Mouse (Mus musculus) ovary, postnatal 36 days (tissue): ENCODE measurements around the gene Olig2.

Experiments
- DNase-seq: peaks from one replicate; pipeline ENCODE4 v3.0.0; 2022; ENCODE audit warnings: low spot score, mixed read lengths

Gene Olig2

DNA sequence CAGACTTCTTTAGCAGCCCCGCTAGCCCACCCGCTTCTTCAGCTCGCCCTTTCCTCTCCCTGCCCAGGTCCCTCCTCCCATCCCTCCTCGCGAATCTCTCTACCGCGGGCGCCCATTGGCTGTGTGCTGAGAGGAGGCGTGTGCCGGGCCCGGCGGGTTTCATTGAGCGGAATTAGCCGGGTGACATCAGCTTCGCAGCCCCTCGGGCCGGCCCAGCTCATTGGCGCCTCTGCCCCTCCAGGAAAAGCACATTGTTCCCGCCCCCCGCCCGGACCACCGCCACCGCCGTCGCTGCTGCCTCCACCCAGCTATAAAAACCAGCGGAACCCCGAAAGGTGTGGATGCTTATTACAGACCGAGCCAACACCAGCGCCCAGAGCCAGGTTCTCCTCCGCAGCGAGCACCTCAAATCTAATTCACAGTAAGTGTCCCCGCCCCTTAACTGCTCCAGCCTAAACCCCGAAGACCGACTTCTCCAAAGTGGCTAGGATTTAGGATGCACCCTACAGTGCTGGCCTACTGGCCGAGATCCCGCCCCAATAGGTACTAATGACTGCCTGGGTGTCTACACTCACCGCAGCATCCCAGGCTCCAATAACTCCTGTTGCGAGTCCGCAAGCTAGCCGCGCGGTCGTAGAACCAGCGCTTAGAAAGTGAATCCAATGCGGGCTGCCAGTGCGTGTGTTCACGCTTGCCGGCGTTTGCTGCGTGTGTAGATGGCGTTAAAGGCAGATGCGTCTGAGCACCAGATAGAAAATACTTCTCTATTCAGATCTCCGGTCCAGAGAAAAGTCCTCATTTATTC lies at the start of gene Olig2:
TSS of gene Olig2 (plus strand) at position 225 of the 805 bp plus-strand sequence.
- no peak for DNase-seq

DNA sequence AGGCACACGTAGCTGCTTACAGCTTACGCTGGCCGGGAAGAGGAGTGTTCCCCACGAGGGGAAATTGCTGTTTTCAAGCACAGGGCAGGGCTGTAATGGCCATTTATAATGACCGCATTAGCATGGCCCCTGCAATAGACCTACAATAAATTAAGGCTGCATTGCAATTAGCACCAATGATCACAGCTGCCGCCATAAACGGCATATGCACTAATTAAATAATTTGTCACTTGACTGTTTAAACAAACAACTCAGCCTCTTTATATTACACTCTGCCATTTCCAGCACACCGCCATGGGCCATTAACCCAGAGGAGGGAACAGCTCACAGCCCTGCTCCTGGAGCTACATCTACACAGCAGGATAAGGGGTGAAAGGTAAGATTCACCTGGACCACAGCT lies 49.4 kb upstream of the Olig2 start:
- no peak for DNase-seq

DNA sequence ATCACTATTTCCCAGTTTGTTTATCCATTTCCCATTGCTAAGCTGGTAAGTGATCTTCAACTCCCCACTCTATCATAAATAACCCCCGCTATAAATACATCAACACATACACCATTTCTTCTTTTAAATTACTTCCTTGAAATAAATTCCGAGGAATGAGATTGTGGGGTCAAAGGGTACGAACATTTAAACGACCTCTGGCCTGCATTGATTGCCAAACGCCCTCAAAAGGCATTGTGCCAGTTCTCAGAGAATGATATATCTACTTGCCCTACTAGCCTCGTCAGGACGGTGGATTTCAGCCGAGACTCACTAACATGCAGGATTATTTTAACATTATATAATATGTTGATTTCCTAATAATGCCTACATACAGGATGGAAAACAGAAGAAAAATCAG lies 38.2 kb upstream of the Olig2 start:
- DNase-seq = no peak

DNA sequence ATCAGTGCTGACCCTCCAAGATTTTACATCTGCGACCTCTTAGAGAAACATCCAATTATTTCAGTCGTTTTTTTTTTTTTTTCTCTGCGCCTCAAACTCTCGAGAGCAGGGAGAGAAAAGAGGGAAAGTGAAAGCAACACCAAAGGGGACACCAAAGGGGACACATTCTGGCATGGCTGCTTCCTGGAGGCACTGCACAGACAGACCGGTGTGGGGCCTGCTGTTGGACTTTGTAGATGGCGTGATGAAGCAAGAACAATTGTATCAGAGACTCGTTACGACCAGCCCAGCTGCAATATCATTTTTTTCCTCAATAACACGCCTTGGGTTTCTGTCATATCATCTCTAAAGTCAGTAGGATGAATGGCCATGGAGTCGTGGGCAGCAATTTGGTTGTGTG lies 37.6 kb upstream of the Olig2 start:
- DNase-seq = no peak

DNA sequence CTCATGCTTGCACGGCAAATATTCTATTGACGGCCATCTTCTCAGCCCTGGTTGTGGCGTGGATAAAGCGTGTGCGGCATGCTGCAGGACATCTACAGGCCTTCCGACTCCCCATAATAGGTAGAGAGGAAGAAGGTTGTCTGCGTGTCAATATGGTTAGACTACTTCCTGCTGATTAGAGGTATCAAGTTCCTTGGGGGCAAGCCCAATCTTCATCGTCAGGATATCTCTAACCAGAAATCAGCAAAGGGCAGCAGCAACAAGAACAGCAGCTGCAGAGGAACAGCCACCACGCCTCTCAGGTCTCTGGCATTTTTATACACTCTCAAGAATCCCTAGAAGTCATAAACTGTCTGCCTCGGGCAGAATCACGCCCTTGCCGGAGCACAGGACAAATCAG lies 37.0 kb upstream of the Olig2 start:
- DNase-seq = no peak

DNA sequence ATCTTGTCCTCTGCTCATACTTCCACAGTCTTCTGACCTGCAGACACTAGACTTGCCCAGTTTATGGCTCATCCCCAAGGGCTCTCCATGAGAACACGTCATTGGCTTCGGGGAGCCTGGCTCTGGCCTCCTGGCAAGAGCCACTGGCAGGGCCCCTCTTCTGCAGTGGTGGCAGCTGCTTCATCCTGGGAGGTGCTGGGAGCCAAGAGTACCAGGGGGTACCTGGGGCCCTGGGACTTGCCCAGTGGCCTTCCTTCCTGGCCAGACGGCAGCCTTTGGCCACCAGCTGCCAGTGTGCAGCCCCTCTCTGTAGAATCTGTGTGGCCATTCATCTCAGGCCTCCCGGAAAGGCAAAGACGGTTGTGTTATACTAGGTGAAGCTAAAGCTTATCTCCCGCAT lies 34.0 kb upstream of the Olig2 start:
- no peak for DNase-seq

DNA sequence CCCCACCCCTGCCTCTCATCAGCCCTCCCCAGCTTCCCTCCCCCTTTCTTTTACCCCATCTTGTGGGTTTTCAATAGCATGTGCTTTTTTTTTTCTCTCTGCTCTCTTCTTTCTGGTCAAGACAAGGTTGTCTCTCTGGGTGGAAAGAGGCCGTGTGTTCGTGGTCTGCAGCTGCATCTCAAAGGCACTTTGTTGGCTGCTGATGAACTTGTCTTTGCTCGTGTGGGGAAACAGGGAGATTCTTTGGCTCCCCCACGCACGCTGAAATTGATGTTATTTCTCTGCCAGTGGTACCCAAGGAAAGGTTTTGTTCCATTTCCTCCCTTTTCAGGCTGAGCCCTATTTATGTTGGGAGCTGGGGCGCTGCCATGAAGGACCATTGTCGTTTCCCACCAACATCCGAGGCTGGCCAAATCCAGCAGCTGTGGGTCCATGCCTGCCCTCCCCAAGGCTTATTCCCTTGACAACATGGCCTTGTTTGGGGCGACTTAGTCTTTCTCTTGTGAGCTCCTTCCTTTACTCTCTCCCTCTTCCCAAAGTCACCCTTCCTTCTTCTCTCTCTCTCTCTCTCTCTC lies 33.5 kb upstream of the Olig2 start:
- no peak for DNase-seq

DNA sequence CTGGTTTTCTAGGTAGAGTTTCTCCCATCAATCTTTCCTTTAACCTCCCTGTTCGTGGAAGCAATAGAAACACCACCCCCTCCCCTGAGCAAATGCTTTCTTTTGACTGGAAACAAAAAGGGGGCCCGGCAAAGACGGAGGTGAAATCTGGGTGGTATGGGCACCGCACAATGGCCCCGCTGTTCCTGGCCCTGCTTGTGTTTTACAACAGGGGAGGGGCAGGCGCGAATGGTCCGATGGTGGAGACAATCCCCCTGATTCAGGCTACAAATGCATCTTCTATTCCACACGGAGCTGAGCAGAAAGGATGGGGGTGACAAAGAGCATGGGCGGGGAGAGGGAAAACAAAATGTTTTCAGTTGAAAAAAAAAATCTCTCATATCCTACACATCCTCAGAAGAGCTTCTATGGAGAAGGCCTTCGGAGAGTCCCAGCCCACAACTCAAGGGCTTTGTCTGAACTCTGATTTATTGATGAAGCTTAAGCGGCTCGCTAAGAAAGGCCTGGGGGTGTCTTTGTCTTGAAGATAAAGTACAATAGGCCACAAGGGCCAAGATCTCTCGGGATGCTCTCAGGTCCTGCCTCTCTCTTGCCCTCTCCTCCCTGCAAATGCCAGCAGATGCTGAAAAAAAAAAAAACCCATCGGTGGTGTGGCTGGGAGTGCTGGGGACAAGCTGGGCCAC lies 32.4 kb upstream of the Olig2 start:
- DNase-seq = no peak

DNA sequence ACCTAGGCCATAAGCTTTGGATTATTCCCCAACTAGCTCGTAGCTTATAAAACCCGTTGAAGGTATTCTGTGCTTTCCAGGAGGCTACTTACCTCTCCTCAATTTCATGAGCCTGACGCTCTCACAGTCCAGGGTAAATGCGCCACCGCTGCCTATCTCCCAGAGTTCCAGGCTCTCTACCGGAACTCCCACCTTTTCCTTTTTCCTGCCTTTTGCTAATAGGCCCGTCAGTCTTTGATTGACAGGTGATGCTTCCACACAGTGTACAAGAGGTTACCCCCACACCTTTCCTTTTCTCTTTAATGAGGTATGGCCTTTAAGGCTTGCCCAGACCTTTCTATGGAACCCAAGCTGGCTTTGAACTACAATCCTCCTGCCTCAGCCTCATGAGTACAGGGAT lies 25.4 kb upstream of the Olig2 start:
- DNase-seq = no peak

DNA sequence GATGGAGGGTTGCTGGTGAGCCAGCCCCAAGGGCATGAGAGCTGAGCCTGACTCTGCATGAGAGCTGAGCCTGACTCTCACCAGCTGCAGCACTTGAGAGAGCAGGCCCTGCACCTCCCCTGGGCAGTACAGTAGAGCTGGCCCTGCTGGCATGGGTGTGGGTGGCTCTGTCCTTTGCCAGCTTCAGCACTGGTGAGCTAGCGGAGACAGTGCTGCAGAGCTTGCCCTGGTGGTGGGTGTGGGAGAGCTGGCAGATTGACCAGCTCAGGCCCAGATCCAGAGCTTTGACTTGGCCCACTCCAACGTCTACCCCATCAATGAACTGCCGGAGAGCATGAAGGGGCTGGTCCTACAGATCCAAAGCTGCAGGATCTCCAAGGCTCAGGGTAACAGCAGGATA lies 22.3 kb upstream of the Olig2 start:
- no peak for DNase-seq

DNA sequence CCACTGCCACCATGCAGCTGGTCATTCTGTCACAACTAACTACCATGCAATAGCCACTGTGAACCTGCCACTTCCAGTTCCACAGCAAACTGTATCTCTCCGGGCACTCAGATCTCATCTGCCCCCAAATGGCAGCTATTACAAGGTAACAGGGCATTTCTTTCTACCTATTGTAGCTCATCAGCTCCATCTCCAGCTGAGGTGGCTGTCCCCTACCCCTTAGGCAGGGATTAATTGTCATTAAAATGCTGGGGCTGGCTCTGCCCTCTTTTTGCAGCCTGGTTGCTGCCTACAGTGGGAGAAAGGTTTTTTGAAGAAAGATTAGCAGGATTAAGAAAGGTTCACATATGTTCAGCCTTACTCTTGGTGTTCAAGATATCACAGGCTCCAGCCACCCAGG lies 18.9 kb upstream of the Olig2 start:
- no peak for DNase-seq

DNA sequence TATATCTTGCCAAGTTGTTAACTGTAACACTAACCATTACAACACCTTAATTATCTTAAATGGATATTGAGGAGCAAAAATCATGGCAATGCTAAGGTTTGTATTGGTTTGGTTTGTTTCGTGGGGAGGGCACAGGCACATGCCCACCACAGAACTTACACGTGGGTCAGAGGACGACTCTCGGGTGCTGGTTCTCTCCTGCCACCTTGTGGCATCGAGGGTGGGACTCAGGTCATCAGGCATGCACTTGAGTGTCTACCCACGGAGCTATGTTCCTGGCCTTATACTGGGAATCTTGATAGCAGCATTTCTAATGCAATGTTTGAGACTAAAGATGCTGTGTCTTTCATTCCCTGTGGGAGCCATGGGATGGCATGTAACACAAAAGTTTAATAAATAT lies 8.2 kb upstream of the Olig2 start:
- DNase-seq = no peak

DNA sequence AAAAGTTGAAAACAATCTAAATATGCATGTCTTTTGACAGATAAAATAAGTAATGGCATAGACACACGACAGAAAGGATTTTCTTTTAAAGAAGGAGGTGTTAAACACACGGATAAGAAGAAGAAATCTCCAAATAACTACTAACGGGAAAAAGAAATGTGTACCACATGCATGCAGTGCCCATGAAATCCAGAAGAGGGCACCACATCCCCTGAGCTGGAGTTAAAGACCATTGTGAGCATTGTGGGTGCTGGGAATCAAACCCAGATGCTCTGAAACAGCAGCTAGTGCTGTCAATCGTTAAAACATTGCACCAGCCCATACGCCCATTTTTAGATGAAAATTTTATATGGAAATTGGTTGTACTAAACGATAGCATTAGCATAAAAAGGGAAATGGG lies 7.3 kb upstream of the Olig2 start:
- no peak for DNase-seq

DNA sequence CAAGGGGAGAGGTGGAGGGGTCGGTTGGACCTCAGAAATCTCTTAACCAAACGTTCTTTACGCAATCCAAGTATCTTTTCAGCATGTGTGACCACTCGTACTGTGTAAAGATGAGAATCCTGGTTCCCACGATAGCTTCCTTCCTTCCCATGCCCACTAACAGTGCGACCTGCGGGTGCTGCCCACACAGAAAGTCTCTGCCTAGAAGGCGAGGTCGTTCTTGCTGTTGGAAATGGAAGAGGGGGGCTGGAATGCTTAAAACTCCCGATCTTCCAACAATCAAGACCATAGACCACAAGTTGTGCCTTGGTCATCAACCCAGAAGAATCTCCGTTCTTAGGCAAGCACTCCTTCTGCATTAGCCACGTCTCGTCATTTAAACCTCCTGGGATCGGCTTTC lies 6.0 kb upstream of the Olig2 start:
- no peak for DNase-seq

DNA sequence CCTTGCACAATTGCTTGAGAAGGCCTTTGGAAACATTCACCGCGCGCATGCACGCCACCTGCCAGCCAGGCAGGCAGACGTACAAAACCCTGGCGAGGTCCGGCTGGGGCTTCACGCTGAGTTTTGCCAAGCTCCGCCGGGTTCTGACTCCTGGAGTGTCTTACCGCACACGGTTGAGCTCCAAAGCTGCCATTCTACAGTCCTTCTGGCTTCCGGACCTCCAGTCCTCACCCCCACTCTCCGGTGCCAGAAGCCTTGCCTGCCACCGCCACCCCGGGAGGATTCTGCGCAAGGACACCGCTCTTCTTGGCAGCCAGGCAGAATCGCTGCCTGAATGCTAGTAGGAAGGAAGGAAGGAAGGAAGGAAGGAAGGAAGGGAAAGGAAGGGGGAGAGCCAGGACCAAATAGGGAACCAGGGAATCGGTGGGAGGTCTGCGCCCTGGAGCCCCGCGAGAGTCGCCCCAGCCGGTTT lies 3.0 kb upstream of the Olig2 start:
- no peak for DNase-seq

DNA sequence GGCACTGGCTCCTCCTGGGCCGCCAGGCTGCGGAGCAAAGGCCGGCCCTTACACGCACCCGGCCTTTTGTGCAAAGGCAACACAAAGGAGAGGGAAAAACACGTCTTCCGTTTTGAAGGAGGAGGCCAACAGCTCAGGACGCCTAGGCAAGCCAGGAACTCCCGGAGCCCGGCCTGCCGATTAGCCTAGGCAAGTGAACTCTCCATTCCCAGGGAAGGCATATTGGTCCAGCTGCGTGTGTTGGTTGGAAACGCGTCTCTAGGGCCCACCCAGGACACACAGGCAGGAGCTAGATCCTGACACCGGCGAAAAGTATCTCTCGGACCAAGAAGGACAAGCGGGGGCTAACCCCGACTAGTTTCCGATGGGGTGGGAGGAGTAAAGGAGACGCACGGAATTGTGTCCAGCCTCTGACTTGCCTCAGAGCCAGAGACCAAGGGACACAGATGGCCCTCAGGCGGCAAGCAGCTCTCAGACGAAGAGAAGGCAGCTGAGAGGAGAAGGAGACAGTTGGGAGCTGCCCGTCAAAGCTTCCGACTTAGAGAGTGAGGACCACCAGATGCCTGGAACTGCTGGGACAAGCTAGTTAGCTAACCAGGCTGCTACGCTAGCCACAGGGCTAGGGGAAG lies 2.5 kb upstream of the Olig2 start:
- no peak for DNase-seq

DNA sequence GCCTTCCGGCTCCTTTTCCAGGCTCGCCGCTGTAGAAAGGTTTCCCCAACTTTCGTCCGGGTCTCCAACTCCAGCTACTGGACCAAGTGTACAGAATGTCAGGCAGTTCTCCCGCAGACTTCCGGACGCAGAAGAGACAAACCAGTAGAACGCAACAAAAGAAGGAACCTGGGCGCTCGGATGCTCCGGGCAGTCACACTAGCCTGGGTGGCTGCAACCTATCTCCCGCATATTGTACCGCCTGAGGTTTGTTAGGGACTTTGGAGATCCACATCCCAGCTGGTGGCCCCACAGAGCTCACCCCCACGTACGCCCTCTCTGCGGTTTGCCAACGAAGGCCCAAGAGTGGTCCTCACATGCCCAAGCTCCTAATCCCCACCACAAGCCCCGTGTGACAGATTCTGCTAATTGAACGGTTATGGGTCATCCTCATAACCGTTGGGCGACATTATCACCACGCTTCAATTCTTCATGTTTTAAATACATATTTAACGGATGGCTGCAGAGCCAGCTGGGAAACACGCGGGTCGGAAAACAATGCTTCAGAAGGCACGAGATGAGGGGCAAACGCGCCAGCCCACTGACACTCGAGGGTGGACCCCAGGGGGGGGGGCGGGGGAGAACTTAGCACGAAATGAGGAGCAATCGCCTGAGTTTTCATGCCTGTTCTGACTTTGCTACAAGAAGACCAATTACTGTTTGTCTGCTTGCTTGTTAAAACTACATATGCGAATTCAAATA lies 1.8 kb upstream of the Olig2 start:
- DNase-seq = no peak

DNA sequence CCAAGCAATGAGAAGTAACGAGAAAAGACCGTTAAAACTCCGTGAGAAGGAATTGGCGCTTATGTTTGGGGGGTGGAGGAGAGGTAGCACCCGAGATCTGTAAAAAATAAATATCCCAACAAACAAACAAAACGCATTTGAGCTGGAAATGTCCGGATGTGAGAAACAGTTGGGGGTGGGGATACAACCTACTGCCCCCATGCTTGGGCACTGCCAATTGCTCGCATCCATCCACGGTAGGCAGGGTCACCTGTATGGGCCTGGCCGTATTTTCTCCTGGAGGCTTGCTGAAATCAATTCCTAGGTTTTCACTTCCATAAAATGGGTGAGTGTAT lies 1.2 kb upstream of the Olig2 start:
- no peak for DNase-seq

DNA sequence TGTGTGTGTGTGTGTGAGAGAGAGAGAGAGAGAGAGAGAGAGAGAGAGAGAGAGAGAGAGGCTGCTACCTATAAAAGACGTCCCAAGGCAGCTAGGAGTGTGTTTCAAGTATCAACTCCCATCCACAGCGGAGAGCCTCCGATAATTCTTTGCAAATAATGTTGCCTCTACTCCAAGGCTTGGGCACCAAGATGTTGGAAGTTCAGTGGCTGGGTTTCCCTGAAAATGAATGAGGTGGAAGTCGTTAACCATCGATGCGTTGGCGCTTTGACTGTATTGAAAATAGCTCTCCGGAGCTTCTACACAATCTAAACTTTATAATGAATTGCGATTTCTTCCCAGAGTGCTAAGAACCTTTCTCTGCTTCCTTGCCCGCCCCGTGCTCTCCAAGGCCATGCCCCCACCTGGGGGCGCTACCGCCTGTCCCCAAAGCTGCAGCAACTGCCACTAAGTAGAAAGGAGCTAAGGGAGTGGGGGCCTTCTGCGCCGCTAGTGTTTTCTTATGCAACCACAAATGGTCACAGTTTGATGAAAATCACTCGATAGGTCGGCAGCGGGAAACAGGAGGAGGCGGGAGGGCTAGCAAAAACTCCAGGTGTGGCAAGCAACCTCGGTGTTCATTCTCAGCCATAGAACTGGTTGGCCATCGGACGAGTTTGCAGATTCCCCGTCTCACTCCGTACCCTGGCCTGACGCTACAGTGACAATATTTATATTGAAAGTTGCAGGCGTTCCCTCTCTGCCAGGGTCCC lies 600 bp upstream of the Olig2 start:
- no peak for DNase-seq

DNA sequence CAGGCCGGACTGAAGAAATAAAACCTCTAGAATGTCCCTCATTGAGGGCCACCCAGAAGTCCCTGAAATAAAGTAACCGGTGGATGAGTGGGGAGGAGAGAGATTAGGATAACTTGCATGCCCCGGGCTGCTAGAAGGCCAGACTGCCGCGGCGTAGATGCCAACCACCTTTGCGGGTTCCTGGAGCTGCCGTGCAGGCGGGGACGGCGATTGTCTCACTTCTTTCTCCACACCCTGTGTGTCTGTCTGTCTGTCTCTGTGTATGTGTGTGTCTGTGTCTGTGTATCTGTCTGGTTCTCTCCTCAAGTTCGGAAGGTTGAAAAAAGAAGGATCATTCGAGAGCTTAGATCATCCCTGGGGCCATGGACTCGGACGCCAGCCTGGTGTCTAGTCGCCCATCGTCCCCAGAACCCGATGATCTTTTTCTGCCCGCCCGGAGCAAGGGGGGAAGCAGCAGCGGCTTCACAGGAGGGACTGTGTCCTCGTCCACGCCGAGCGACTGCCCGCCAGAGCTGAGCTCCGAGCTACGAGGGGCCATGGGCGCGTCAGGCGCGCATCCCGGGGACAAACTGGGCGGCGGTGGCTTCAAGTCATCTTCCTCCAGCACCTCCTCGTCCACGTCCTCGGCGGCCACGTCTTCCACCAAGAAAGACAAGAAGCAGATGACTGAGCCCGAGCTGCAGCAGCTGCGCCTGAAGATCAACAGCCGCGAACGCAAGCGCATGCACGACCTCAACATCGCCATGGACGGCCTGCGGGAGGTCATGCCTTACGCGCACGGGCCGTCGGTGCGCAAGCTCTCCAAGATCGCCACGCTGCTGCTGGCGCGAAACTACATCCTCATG lies 1.0 kb downstream of the Olig2 start:
- no peak for DNase-seq
